Mouse (Mus musculus): ENCODE results near the gene B4gat1. TPM values are rescaled to one million over a fixed set of nuclear protein-coding genes. Genes with fewer than 3 reads are reported as not detected.

The B4gat1 gene
- polyA plus RNA-seq, 1 experiment from 2014 or later: 37.8 TPM

DNA sequence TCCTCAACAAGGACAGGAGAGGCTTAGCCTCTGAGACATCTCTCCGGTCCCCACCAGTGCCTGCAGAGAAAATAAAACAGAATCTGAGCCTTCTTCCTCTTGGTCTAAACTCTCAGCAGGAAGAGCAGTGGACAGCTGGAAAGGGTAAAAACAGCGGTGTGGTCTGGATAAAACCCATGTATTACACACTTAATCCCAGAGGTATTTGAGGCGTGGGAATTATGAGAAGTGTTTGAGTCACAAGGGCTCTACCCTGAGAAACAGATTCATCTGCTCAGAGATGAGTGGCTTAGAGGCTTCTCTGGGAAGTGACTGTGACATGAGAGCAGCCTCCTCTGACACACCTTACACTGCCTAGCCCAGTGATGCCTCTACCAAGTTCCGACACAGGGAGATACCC, 21.0 kb upstream of the B4gat1 start:
- DNase-seq (ENCODE audit: low spot score) (no peak), ATAC-seq (ENCODE audit: insufficient number of reproducible peaks, low FRiP score, low TSS enrichment, low read depth) (no peak)
- WGBS: 85% methylated on average over 4 of the region's 4 CpGs
- Histone ChIP-seq H3K4me1 (ENCODE audit: control insufficient read depth, insufficient read depth, low read length) (peaks cover 5% of the 10 kb centered on the region; the same call in 1 of the 2 replicates), H3K27me3 (ENCODE audit: control insufficient read depth, insufficient read depth, low read length) (no peaks in the 10 kb centered on the region), H3K9me3 (ENCODE audit: control insufficient read depth, low read length) (no peaks in the 10 kb centered on the region), H3K27ac (replicated peaks; ENCODE audit: low read depth, low read length) (no peak overlapping the region), H3K4me3 (ENCODE audit: low read depth, low read length) (no peak overlapping the region), H3K9ac (ENCODE audit: low read length) (no peak overlapping the region), H3K4me2 (ENCODE audit: low read depth, severe bottlenecking) (no peak overlapping the region), H3K36me3 (ENCODE audit: control insufficient read depth, insufficient read depth, low read length) (no peaks in the 10 kb centered on the region)

DNA sequence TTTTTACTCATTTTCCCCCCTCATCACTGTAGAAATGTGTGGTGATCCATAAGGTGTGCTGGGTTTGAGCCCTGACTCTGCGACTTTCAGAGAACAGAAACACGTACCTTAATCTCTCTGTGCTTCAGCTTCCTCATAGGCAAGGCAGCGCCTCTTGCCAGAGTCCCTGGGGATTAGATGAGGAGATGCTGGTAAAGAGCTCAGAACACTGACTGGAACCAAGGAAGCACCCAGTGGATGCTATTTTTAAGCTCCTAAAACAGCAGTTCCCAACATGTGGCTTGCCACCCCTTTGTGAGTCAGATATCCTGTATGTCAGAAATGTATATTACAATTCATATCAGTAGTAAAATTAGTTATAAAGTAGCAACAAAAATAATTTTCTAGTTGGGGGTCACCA, 20.4 kb upstream of the B4gat1 start:
- no peaks in the 10 kb centered on the region for H3K36me3 ChIP-seq (ENCODE audit: control insufficient read depth, insufficient read depth, low read length)
- H3K9me3 ChIP-seq (ENCODE audit: control insufficient read depth, low read length): no peaks in the 10 kb centered on the region
- no peak overlapping the region for H3K9ac ChIP-seq (ENCODE audit: low read length)
- no peaks in the 10 kb centered on the region for H3K27me3 ChIP-seq (ENCODE audit: control insufficient read depth, insufficient read depth, low read length)
- 86% methylated on average over 3 of the region's 3 CpGs for WGBS
- no peak overlapping the region for H3K4me2 ChIP-seq (ENCODE audit: low read depth, severe bottlenecking)
- H3K27ac ChIP-seq (replicated peaks; ENCODE audit: low read depth, low read length): no peak overlapping the region
- H3K4me1 ChIP-seq (ENCODE audit: control insufficient read depth, insufficient read depth, low read length): peaks cover 5% of the 10 kb centered on the region; the same call in 1 of the 2 replicates
- DNase-seq (ENCODE audit: low spot score): no peak
- H3K4me3 ChIP-seq (ENCODE audit: low read depth, low read length): no peak overlapping the region
- ATAC-seq (ENCODE audit: insufficient number of reproducible peaks, low FRiP score, low TSS enrichment, low read depth): no peak

DNA sequence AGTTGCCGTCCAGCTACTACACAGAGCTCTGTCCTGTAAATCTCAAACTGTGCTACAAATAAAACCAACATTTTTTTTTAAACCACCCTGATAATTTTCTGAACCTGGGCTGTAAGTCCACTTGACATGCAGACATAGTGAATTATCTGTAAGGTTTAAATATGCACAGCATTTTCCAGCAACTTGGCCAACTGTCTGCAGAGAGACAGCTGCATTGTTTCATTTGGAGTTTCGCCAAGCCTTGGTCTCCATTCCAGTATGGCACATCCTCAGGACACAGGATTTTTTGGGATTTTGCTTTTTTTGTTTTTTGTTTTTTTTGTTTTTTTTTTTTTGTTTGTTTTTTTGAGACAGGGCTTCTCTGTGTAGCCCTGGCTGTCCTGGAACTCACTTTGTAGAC, 17.2 kb upstream of the B4gat1 start:
- H3K9me3 ChIP-seq (ENCODE audit: control insufficient read depth, low read length): no peaks in the 10 kb centered on the region
- 90% methylated on average over 2 of the region's 2 CpGs for WGBS
- H3K9ac ChIP-seq (ENCODE audit: low read length): no peak overlapping the region
- no peak overlapping the region for H3K4me2 ChIP-seq (ENCODE audit: low read depth, severe bottlenecking)
- ATAC-seq (ENCODE audit: insufficient number of reproducible peaks, low FRiP score, low TSS enrichment, low read depth) (no peak), DNase-seq (ENCODE audit: low spot score) (no peak)
- no peak overlapping the region for H3K27ac ChIP-seq (replicated peaks; ENCODE audit: low read depth, low read length)
- H3K27me3 ChIP-seq (ENCODE audit: control insufficient read depth, insufficient read depth, low read length): no peaks in the 10 kb centered on the region
- no peaks in the 10 kb centered on the region for H3K36me3 ChIP-seq (ENCODE audit: control insufficient read depth, insufficient read depth, low read length)
- H3K4me3 ChIP-seq (ENCODE audit: low read depth, low read length): no peak overlapping the region
- peaks cover 1% of the 10 kb centered on the region; the same call in 1 of the 2 replicates for H3K4me1 ChIP-seq (ENCODE audit: control insufficient read depth, insufficient read depth, low read length)

DNA sequence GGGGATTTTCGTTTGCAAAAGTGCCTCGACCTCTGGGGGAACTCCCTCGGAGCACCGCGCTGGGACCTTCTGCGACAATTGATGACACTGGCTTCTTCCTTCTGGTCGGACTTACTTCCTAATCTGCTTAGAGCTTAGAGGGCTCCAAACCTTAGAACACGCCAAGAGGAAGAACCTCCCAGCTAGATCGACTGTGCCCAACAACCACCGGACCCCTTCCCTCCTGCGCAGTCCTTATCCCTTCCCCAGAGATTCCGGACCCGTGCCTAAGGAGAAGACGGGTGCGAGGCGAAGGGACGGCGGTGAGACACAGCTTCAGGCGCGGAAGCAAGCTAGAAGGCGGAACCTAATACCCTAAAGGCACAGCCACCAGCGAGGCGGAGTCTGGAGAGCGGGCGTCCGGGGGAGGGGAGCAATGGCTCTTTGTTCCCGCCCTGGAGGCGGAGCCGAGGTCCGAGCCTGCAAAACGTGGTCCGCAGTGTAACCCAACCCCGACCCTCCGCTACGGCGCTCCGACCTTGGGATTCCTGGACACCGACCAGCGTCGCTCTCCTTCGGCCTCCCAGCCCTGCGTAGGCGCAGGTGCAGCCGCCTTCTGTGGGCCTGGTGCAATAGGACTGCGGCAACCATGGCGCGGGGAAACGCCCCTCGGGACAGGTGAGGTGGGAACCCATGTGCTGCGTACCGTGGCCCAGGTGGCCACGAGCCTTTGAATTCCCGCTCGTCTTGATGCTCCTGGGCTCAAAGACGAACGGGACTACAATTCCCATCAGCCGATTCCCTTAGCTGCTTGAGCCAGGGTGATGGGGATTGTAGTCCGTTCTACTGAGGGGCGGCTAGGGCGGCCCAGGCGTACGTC, 14.8 kb upstream of the B4gat1 start, which contains the start of gene Slc29a2:
TSS of gene Slc29a2 (plus strand) at position 240 of the 859 bp plus-strand sequence.
- H3K36me3 ChIP-seq (ENCODE audit: control insufficient read depth, insufficient read depth, low read length): no peaks in the 10 kb centered on the region
- H3K9me3 ChIP-seq (ENCODE audit: control insufficient read depth, low read length): no peaks in the 10 kb centered on the region
- no peaks in the 10 kb centered on the region for H3K27me3 ChIP-seq (ENCODE audit: control insufficient read depth, insufficient read depth, low read length)
- ATAC-seq (ENCODE audit: insufficient number of reproducible peaks, low FRiP score, low TSS enrichment, low read depth): peak; percentile 97
- peak within 1 kb of the TSS; percentile 75 for H3K4me2 ChIP-seq (ENCODE audit: low read depth, severe bottlenecking)
- no peaks in the 10 kb centered on the region for H3K4me1 ChIP-seq (ENCODE audit: control insufficient read depth, insufficient read depth, low read length)
- peak within 1 kb of the TSS; percentile 54 for H3K4me3 ChIP-seq (ENCODE audit: low read depth, low read length)
- peak within 1 kb of the TSS; percentile 48 for H3K27ac ChIP-seq (replicated peaks; ENCODE audit: low read depth, low read length)
- peak within 1 kb of the TSS; percentile 80 for H3K9ac ChIP-seq (ENCODE audit: low read length)
- DNase-seq (ENCODE audit: low spot score): peak; percentile 96
- WGBS: under 1% methylated on average over 62 of the region's 62 CpGs

DNA sequence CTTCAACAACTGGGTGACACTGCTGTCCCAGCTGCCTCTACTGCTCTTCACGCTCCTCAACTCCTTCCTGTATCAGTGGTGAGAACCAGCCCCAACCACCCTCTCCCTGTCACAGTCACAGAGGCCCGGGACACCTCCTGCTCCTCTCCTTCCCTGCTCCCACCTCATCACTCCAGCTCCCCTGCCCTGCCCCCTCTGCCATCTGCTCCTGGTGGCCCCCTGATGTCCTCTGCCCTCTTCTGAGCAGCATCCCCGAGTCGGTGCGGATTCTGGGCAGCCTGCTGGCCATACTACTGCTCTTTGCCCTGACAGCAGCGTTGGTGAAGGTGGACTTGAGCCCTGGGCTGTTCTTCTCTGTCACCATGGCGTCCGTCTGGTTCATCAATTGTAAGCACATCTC, 12.5 kb upstream of the B4gat1 start:
- no peak for ATAC-seq (ENCODE audit: insufficient number of reproducible peaks, low FRiP score, low TSS enrichment, low read depth)
- H3K36me3 ChIP-seq (ENCODE audit: control insufficient read depth, insufficient read depth, low read length): peaks cover 3% of the 10 kb centered on the region
- no peak overlapping the region for H3K4me2 ChIP-seq (ENCODE audit: low read depth, severe bottlenecking)
- no peak overlapping the region for H3K4me3 ChIP-seq (ENCODE audit: low read depth, low read length)
- no peaks in the 10 kb centered on the region for H3K9me3 ChIP-seq (ENCODE audit: control insufficient read depth, low read length)
- no peak overlapping the region for H3K27ac ChIP-seq (replicated peaks; ENCODE audit: low read depth, low read length)
- no peak for DNase-seq (ENCODE audit: low spot score)
- H3K4me1 ChIP-seq (ENCODE audit: control insufficient read depth, insufficient read depth, low read length): no peaks in the 10 kb centered on the region
- WGBS: 87% methylated on average over 8 of the region's 8 CpGs
- H3K27me3 ChIP-seq (ENCODE audit: control insufficient read depth, insufficient read depth, low read length): no peaks in the 10 kb centered on the region
- H3K9ac ChIP-seq (ENCODE audit: low read length): no peak overlapping the region

DNA sequence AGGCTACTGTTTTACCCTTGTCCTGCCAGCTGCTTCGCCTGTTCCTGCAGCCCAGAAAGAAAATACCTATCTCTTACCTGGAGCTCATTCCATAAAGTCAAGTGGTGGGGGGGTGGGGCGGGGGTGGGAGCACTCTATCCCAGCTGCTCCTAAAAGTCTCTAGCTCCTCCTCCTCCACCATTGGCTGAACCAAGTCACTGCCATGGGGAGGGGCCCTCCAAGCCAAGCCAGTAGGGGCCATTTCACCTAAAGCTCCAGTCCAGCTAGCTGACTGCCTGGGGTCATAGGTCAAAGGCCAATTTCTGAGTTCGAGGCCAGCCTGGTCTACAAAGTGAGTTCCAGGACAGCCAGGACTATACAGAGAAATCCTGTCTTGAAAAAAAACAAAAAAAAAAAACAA, 5.9 kb upstream of the B4gat1 start:
- Histone ChIP-seq H3K4me1 (ENCODE audit: control insufficient read depth, insufficient read depth, low read length) (0 out of 2 replicates have a peak, but pooled peaks cover 2% of the 10 kb centered on the region), H3K36me3 (ENCODE audit: control insufficient read depth, insufficient read depth, low read length) (peaks cover 3% of the 10 kb centered on the region), H3K27ac (replicated peaks; ENCODE audit: low read depth, low read length) (no peak overlapping the region), H3K9ac (ENCODE audit: low read length) (no peak overlapping the region), H3K27me3 (ENCODE audit: control insufficient read depth, insufficient read depth, low read length) (no peaks in the 10 kb centered on the region), H3K4me3 (ENCODE audit: low read depth, low read length) (no peak overlapping the region), H3K4me2 (ENCODE audit: low read depth, severe bottlenecking) (no peak overlapping the region), H3K9me3 (ENCODE audit: control insufficient read depth, low read length) (no peaks in the 10 kb centered on the region)
- WGBS: 84% methylated on average over 3 of the region's 3 CpGs
- DNase-seq (ENCODE audit: low spot score) (no peak), ATAC-seq (ENCODE audit: insufficient number of reproducible peaks, low FRiP score, low TSS enrichment, low read depth) (no peak)

DNA sequence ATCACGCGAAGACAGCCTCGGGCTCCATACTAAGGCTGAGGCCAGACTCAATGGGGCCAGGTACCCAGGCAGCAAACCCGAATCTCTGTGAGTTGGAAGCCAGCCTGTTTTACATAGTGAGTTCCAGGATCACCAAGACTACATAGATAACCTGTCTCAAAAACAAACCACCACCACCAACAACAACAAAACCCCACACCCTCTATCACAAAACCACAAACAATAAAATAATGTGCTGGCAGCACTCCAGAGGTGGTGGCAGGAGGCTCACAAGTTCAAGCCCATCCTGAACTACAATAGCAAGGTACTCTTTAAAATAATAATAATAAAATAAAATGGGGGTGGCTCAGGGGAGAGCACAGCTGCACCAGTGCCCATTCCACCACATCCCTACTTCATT, 2.0 kb upstream of the B4gat1 start:
- DNase-seq (ENCODE audit: low spot score) (no peak), ATAC-seq (ENCODE audit: insufficient number of reproducible peaks, low FRiP score, low TSS enrichment, low read depth) (no peak)
- Histone ChIP-seq H3K9ac (ENCODE audit: low read length) (no peak overlapping the region), H3K27ac (replicated peaks; ENCODE audit: low read depth, low read length) (no peak overlapping the region), H3K9me3 (ENCODE audit: control insufficient read depth, low read length) (no peaks in the 10 kb centered on the region), H3K4me3 (ENCODE audit: low read depth, low read length) (no peak overlapping the region), H3K27me3 (ENCODE audit: control insufficient read depth, insufficient read depth, low read length) (no peaks in the 10 kb centered on the region), H3K4me1 (ENCODE audit: control insufficient read depth, insufficient read depth, low read length) (peaks cover 17% of the 10 kb centered on the region; the same call in 1 of the 2 replicates), H3K36me3 (ENCODE audit: control insufficient read depth, insufficient read depth, low read length) (no peaks in the 10 kb centered on the region), H3K4me2 (ENCODE audit: low read depth, severe bottlenecking) (no peak overlapping the region)
- 82% methylated on average over 4 of the region's 4 CpGs for WGBS

DNA sequence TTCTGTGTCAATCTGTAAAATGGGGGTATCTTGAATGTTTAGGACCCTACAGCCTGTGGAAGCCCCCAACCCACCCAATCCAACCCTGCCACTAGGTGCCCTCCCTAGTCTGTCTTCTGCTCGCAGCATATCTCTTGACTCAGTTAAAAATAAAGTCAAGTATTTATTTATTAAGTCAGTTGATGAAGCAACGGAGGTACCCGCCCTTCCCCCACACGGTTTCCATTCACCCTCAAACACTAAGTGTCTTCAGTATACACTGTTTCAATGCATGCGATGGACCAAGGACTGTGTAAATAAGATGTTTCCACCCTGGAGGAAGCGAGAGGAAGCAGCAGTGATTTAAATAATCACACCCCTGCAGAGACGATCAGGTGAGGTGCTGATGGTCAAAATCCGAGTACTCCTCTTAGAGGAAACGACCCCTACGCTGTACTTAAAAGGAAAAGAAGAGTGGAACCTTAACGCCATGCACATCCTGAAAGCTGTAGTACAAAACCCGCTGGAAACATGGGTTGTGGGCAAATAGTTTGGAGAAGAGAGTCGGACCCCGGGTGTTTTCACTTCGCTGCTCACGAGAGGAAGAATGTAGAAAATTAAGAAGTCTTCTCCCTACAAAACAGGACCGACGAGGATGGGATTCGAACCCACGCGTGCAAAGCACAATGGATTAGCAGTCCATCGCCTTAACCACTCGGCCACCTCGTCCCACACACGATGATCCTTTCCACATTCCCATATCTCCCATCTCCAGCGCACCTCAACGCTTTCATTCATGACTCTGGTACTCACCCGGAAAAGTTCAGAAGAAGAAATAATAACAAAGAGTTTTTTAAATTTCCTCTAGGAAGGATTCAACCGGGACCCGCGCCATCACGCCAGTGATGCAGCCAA, 701 bp upstream of the B4gat1 start:
- Histone ChIP-seq H3K9ac (ENCODE audit: low read length) (peak overlapping the region; percentile 87), H3K4me2 (ENCODE audit: low read depth, severe bottlenecking) (peak overlapping the region; percentile 99), H3K27ac (replicated peaks; ENCODE audit: low read depth, low read length) (0 out of 2 replicates have a peak overlapping the region, but pooled peaks have one; percentile 60), H3K9me3 (ENCODE audit: control insufficient read depth, low read length) (no peaks in the 10 kb centered on the region), H3K36me3 (ENCODE audit: control insufficient read depth, insufficient read depth, low read length) (no peaks in the 10 kb centered on the region), H3K27me3 (ENCODE audit: control insufficient read depth, insufficient read depth, low read length) (no peaks in the 10 kb centered on the region), H3K4me1 (ENCODE audit: control insufficient read depth, insufficient read depth, low read length) (peaks cover 21% of the 10 kb centered on the region; the same call in 1 of the 2 replicates), H3K4me3 (ENCODE audit: low read depth, low read length) (peak overlapping the region; percentile 82)
- 5% methylated on average over 32 of the region's 32 CpGs for WGBS
- DNase-seq (ENCODE audit: low spot score) (peak; percentile 95), ATAC-seq (ENCODE audit: insufficient number of reproducible peaks, low FRiP score, low TSS enrichment, low read depth) (peak; percentile 28; the same call in 1 of the 2 replicates)
